Mouse (Mus musculus) cortical plate, adult 2 months (tissue): ENCODE data around the gene Plcb2.

ENCODE experiments used
- CTCF ChIP-seq: fragments of 200-500 bp; IDR thresholded peaks from 2 replicates; pipeline ENCODE4 v1.5.1; 2011; ENCODE audit warnings: mild to moderate bottlenecking, control low read depth, low read length; ENCODE audit not compliant: insufficient read depth; ENCODE audit errors: extremely low read depth
- POLR2A ChIP-seq: fragments of 200-500 bp; IDR thresholded peaks from 2 replicates; pipeline ENCODE4 v1.6.1; 2011; ENCODE audit warnings: mild to moderate bottlenecking, low read length, control low read depth; ENCODE audit not compliant: insufficient read depth; ENCODE audit errors: extremely low read depth

DNA sequence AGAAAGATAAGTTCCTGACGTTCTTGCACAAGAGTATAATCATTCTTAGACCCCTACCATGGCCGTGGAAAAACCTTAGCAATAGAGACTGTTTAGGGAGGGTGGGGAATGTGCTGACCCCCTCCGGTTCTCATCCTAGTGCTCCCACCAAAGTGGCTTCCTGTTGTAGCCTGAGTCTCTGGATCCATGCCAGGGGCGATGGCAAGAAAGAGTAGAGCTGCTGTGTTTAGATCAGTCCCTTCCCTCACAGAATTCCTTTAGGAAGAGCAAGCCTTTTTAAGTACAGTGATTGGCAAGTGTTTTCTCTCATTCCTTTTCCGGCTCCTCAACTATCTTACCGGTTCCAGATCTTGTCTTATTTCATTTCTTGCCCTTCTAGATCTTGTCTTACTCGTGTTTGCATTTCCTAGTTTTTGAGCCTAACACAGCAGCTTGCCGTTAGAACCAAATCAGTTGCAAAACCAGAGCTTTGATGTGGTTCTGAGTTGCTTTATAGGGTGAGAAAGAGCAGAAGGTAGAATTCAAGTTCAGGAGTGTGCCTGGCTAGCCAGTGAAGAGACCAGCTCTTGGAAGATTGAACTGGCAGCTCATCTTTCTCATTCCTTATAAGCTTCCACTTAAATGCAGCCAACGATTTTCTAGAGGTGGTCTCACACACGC lies 19.2 kb upstream of the Plcb2 start:
- TF ChIP-seq CTCF (no peak), POLR2A (no peak)
